Mouse (Mus musculus) hindlimb bud, embryonic 11.5 days (tissue): ENCODE data around the gene Gm45717.
A peak's percentile ranks its signal among the peaks of the same experiment; 100 is the strongest.
"Not testable (repeated sequence)": the region's sequence is repeated elsewhere in the genome, so short reads cannot be mapped to it uniquely, and the experiment has no call there.

Experiments used
- DNase-seq: peaks from one replicate; pipeline ENCODE4 v3.0.0-alpha.2; 2012; ENCODE audit warnings: low read depth, low spot score; ENCODE audit errors: extremely low spot score

Gm45717 gene

DNA sequence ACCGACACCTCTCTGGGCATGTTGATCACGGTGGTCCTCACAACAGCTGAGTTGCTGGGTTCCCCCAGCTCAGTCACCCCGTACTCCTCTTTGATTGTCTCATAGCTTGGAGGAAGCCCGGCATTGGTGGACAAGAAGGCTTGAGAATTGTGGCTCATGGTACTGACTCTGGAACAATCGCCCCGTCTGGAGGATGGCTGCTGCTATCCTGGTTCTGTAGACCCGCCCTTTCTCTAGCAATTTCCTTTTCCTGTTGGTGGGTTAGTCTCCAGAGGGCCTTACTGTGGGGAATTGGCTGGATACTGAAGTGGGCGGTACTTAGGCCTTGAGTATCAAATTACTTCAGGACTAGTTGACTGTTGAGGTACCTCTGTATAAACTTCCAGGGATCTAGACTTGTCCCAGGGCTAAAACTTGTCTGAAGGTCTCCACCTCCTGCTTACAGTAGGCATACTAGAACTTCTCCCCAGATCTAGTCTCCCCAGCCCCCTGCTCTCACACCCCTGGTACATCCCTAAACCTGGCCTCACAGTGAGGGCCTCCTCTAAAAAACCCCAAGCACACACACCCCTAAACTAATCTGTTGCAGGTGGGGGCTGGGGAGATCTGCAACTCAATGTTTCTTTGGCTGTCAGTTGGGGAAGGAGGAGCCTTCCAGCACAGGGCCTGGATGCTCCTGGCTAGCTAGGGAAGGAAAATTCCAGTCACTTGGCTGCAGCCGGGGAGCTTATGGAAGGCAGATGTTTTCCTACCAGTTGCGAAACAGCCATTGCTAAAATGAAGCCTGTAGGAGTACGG lies at the start of gene Gm45717, which contains the start of gene Ifitm2:
TSS of gene Gm45717 (minus strand) at position 180 of the 798 bp plus-strand sequence.
TSS of gene Ifitm2 (minus strand) at position 230 of the 798 bp plus-strand sequence.
- peak; percentile 77 for DNase-seq

DNA sequence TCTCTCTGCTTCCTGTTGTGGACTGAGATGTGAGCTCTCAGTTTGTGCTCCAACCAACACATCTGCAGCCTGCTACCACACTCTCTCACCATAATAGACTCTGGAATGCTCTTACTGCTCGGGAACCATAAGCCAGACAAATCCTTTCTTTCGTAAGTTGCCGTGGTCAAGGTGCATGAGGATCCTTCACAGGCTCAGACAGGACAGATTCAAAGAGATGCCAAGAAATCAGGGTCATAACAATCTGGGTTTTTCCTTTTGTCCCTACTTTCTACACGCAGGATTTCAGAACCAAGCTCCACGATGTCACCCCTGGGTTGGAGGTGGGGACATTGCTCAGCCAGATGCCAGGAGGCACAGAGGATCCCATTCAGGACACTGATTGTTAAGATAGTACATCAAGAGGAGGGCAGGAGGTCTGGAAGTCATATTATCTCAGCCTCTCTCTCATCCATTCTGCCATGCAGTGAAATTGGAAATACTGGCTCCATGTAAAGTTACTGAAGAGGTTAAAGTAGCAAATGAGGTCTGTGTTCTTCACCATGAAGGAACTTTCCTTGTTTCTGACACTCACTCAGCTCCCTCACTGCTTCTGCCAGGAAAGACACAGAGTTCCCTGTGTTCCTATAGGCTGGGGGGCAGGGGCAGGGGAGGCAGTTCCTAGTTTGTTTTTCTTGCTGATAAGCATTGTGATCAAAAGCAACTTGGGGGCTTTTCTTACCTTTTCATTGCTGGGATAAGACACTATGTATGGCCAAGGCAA lies 47.7 kb upstream of the Gm45717 start:
- DNase-seq, result no peak

GRCm38 (mm10) chr7:141000881-141001708 lies 45.4 kb upstream of the Gm45717 start:
- no peak for DNase-seq

DNA sequence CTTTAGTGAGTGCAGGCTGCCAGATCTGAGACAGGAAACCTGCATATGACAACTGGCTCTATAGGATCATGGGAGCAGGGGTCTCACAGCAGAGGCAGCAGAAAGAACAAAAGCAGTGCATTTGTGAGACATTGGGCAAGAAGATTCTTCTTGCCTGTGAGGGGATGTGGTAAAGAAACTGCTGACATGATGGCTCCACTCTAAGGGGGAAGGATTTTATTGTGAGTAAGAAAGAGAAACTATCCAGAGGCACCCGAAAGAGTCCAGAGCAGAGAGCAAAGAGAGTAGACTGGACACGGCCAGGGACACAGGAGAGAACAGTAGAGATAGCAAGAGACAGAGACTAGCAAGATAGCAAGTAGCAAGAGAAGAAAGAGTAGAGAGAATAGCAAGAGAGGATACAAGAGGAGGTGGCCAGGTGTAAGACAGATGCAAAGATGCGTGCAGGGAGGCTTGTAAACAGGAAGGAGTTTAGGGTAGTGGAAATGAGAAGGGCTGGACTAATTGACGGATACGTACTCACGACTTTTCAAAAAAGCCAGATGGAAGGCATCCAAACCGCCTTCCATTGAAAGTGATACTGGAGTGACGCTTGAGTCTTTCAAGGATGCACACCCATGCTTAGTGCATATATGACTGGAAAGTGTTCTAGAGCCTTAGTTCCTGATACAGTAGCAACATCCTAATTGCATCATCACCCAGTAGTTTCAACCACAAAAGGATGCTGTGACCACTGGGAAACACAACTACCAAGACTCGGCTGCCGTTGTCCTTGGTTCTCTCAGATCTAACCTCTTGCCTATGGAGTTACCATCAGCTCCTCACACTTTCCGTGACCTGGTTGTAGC lies 43.3 kb upstream of the Gm45717 start:
- DNase-seq, result no peak

- no peak for DNase-seq
Measured at GRCm38 (mm10) chr7:140997817-140998216, 42.1 kb upstream of the Gm45717 start.

- DNase-seq, result no peak
Measured at GRCm38 (mm10) chr7:140991117-140991689, 35.5 kb upstream of the Gm45717 start.

GRCm38 (mm10) chr7:140990622-140991021 lies 34.9 kb upstream of the Gm45717 start:
- no peak for DNase-seq

GRCm38 (mm10) chr7:140990185-140990584 lies 34.4 kb upstream of the Gm45717 start:
- DNase-seq, result no peak

GRCm38 (mm10) chr7:140989022-140989421 lies 33.3 kb upstream of the Gm45717 start:
- no peak for DNase-seq

GRCm38 (mm10) chr7:140987182-140988138 lies 31.7 kb upstream of the Gm45717 start:
- no peak for DNase-seq

GRCm38 (mm10) chr7:140982971-140983370 lies 27.2 kb upstream of the Gm45717 start:
- no peak for DNase-seq

GRCm38 (mm10) chr7:140981704-140982103 lies 26.0 kb upstream of the Gm45717 start:
- no peak for DNase-seq

DNA sequence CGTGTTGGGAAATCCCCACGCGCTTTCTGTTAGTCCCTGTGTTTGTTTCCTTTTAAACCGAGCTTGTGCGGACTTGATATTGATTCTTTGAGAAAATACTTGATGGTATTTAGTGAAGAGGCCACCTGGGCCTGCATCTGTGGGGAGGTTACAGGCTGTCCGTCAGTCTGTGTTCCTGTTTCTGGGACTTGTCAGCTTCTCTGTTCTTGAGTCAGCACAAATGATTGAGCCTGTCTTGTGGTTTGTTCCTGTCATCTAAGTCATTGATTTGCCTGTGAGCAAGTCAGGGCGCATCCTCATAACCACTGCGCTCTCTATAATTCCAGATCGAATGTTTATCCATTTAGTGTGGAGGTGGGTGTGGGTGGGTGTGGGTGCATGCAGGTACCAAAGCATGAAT lies 21.0 kb upstream of the Gm45717 start:
- DNase-seq, result not testable (repeated sequence)

GRCm38 (mm10) chr7:140975465-140975864 lies 19.7 kb upstream of the Gm45717 start:
- no peak for DNase-seq

GRCm38 (mm10) chr7:140974940-140975339 lies 19.2 kb upstream of the Gm45717 start:
- DNase-seq, result no peak

DNA sequence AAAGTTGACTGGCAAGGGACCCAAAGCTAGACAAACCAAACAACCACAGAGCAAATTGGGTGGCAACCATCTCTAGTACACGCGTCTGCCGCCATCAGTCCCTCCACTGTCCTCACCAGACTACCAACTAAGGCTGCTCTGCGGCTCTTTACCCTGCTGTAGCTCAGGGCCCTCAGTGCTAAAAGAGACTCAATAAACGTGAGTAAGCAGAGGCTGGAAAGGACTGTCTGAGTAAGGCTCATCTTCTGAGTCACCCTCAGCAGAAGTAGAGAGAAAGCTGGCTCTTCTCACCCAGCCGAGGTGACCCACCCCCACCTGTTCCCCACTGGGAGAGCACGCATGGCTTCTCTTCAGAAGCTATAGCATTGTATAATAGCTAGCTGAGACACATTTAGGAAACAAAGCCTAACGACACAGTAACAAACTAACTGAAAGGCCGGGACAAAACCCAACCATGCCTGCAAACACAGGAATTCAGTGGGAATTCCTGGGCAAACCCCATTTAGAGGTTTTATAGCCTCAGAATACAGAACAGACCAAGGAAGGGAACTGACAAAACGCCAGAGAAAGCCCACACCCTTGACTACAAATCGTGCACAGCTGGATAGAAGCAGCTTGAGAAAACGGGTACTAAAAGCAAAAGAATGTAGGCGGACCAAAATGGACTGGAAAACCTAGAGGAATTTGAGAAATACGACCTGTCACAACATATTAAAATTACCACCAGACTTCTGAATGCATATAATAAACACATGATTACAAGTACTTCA lies 17.8 kb upstream of the Gm45717 start:
- no peak for DNase-seq

DNA sequence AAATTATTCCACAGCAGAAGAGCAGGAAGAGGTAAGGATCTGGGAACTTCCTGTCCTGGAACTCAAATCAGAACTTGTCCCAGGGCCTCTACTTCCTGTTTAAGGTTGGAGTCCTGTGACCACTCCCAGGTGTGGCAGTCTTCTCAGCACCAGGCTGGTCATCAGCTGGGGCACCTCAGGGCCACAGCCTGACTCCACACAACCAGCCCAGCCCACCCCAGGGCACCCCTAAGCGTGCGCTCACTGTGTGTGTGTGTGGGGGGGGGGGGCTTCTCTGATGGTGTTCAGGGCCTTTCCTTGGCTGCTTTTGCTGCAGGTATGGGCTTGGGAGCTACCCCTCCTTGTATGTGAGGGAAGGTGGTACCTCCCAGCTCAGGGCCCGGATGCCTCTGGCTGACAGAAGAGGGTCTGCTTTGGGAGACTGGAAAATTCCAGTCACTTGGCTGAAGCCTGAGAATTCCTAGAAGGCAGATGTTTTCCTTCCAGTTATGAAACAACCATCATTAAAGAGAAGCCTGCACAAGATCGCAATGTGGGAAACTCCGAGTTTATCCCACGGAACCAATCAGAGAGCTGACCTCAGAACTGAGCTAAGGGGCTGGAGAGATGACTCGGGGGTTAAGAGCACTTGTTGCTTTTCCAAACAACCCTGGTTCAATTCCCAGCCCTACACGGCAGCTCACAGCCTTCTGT lies 15.9 kb upstream of the Gm45717 start:
- no peak for DNase-seq
